Mouse (Mus musculus) lung, embryonic 16.5 days (tissue): ENCODE measurements around the gene Ufc1. TPM values are rescaled to one million over a fixed set of nuclear protein-coding genes. Genes with fewer than 3 reads are reported as not detected.

Experiments used
- ATAC-seq: fragments of 200-750 bp; cut with Nextera tagmentation; 2 replicates; pipeline ENCODE4 v1.8.0; 2017; ENCODE audit warnings: low read depth, mild to moderate bottlenecking, moderate library complexity
- H3K27ac ChIP-seq: fragments of 300-500 bp; sonication (generic); 2 replicates; pipeline ENCODE4 v1.5.1; 2014; ENCODE audit warnings: mild to moderate bottlenecking, control low read depth, low read length
- H3K27me3 ChIP-seq: fragments of 300-500 bp; sonication (generic); 2 replicates; pipeline ENCODE4 v1.6.1; 2014; ENCODE audit warnings: low read depth, low read length, mixed read lengths; ENCODE audit not compliant: control insufficient read depth, insufficient read depth
- H3K36me3 ChIP-seq: fragments of 300-500 bp; sonication (generic); 2 replicates; pipeline ENCODE4 v1.6.1; 2014; ENCODE audit warnings: low read length; ENCODE audit not compliant: control insufficient read depth, insufficient read depth
- H3K4me1 ChIP-seq: fragments of 300-500 bp; sonication (generic); replicated peaks from 2 replicates; pipeline ENCODE4 v1.6.1; 2014; ENCODE audit warnings: low read length, mixed read lengths; ENCODE audit not compliant: control insufficient read depth, insufficient read depth
- H3K4me2 ChIP-seq: fragments of 300-500 bp; sonication (generic); 2 replicates; pipeline ENCODE4 v1.6.1; 2014; ENCODE audit warnings: low read depth, low read length, control low read depth
- H3K4me3 ChIP-seq: fragments of 300-500 bp; sonication (generic); 2 replicates; pipeline ENCODE4 v1.5.1; 2014; ENCODE audit warnings: mild to moderate bottlenecking, low read length, control low read depth
- H3K9ac ChIP-seq: fragments of 300-500 bp; sonication (generic); 2 replicates; pipeline ENCODE4 v1.6.1; 2014; ENCODE audit warnings: low read length, control low read depth
- H3K9me3 ChIP-seq: fragments of 300-500 bp; sonication (generic); 2 replicates; pipeline ENCODE4 v1.6.1; 2016; ENCODE audit warnings: low read length; ENCODE audit not compliant: control insufficient read depth
- WGBS: fragments of 180-500 bp; shearing (Covaris S2); extraction: QIAGEN DNeasy Blood & Tissue Kit; methylation state at CpG from one replicate; pipeline ENCODE4 v1.1.7; 2014; 5-methylcytosine and 5-hydroxymethylcytosine counted together
- polyA plus RNA-seq: library from polyadenylated mRNA; unstranded; fragments of >200 nt; fragmentation: Nextera tagmentation; extraction: Ambion mirVana; gene quantifications from 2 replicates; pipeline ENCODE4 v1.2.1, GENCODE M21; 2015

Gene Ufc1
- polyA plus RNA-seq, 1 experiment from 2014 or later = 109 TPM

DNA sequence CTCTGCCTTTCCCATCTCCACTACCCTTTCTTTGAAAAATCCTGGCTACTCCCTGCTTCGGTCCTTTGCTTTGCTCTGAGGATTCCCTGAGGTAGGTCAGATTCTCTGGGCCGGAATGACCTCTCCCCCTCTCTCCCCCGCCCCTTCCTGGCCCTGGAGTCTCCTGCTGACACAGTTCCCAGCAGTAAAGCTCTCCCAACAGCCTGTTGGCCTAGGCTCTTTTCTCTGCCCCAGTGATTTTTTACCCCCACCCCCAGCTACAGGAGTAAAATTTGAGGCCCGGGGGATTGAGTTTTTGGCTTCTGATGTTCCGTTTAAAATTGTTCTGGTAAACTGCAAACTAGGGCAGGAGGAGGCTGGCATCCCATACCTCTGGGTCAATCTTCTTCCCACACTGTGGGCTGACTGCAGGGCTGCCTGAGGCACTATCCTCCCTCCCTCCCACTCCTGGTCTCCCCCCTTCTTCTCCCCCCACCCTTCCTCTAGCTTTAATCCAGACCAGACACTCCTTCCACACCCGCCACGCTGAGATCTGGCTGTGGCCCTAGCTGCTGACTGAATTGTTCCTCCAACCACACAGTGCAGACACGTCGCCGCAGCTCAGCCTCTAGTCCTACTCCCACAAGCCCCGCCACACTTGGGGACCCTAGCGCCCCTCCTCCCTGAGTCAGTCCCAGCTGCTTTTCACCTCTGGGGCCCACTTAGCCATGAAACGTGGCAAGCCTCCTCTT, 43.1 kb downstream of the Ufc1 start:
- peaks cover 39% of the 10 kb centered on the region for H3K4me1 ChIP-seq
- ATAC-seq = peak; percentile 46
- 16% methylated on average over 13 of the region's 13 CpGs for WGBS

GRCm38 (mm10) chr1:171250680-171251593, 43.9 kb downstream of the Ufc1 start, which contains the start of gene Ndufs2:
Ndufs2 (minus strand) TSS chr1:171251388.
- H3K4me3 ChIP-seq = peak within 1 kb of the TSS; percentile 42
- H3K9ac ChIP-seq = peak within 1 kb of the TSS; percentile 34
- H3K27me3 ChIP-seq = no peaks in the 10 kb centered on the region
- ATAC-seq = no peak
- H3K27ac ChIP-seq = peak within 1 kb of the TSS; percentile 96
- no peaks in the 10 kb centered on the region for H3K9me3 ChIP-seq
- peak within 1 kb of the TSS; percentile 60 for H3K4me2 ChIP-seq
- 19% methylated on average over 26 of the region's 26 CpGs for WGBS
- no peaks in the 10 kb centered on the region for H3K36me3 ChIP-seq
- H3K4me1 ChIP-seq = peaks cover 43% of the 10 kb centered on the region

More for the DNA sequence above, 43.1 kb downstream of the Ufc1 start:
- peak overlapping the region; percentile 34 for H3K9ac ChIP-seq
- H3K27me3 ChIP-seq = no peaks in the 10 kb centered on the region
- H3K4me3 ChIP-seq = peak overlapping the region; percentile 42
- H3K27ac ChIP-seq = peak overlapping the region; percentile 96
- H3K9me3 ChIP-seq = no peaks in the 10 kb centered on the region
- H3K36me3 ChIP-seq = no peaks in the 10 kb centered on the region
- H3K4me2 ChIP-seq = peak overlapping the region; percentile 60

DNA sequence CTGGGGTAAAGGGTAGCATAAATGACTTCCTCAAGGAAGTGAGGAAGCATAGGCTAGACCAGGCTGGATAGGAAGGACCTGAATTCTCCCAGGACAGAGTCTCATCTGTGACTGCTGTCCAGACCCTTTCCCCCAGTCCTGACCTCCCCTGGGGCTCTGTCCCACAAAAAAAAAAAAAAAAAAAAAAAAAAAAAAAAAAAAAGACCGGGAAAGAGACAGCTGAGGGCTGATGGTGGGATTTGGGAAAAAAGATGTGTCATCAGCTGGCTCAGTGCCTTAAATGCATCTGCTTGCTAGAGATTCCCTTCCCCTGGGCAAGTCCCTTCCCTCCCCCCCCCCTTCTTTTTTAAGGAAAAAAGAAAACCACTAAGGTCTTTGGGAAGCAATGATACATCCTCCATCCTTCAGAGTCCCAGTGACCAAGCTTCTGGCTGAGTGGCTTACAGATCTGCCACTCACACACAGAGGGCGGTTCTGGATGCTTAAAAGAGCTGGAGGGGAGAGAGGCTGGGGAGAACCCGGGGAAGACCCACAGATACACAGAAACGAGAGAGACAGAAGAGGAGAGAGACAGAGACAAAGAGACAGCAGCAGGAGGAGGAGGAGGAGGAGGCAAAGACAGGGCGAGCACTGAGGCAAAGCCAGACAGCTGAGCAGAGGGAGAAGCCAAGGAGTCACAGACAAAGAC, 44.8 kb downstream of the Ufc1 start, which contains the start of gene Adamts4:
Gene Adamts4 (plus strand): TSS at position 509 of the 688 bp plus-strand sequence.
- Histone ChIP-seq H3K27ac (peak within 1 kb of the TSS; percentile 96), H3K9me3 (no peaks in the 10 kb centered on the region), H3K4me3 (peak within 1 kb of the TSS; percentile 42), H3K4me1 (peaks cover 48% of the 10 kb centered on the region), H3K27me3 (no peaks in the 10 kb centered on the region), H3K4me2 (peak within 1 kb of the TSS; percentile 60), H3K9ac (peak within 1 kb of the TSS; percentile 34), H3K36me3 (peaks cover 2% of the 10 kb centered on the region; the same call in 1 of the 2 replicates)
- 14% methylated on average over 5 of the region's 5 CpGs for WGBS
- no peak for ATAC-seq

DNA sequence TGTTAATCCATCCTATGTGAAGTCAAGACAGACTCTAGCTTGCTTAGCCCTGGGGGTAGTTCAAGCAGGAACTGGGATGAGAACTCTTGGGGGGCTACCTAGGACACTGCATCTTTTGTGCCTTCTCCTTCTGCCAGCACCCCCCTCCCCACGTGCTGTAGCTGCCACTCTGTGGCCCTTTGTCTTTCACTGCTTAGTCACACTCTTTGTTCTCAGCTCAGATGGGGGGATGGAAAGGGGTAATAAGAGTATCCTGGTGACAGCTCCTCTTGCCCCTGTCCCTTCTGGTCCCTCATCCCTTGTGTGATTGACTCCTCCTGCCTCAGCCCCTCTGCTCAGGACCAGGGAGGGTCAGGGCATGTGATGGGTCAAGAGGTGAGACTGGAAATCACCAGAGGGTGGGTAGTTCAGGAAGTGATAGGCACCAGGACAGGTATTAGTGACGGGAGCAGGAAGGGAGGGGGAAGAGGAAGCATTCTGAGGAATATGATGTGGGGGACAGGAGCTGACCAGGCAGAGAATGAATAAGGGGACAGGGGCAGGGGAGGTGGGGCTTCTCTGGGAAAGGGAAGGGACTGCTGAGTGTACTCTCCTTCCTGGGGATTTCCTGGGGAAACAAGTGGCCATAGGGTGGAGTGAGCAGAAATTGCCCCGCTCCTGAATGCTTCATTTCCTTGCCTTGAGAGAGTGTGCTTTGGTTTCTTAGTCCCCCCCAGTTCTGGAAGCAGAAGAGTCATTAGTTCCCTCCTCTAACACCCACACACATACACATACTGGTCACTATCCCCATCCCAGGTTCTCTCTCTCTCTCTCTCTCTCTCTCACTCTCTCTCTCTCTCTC, 46.2 kb downstream of the Ufc1 start:
- Histone ChIP-seq H3K4me1 (peaks cover 48% of the 10 kb centered on the region), H3K4me2 (0 out of 2 replicates have a peak overlapping the region, but pooled peaks have one; percentile 8), H3K27ac (peak overlapping the region; percentile 96), H3K9me3 (no peaks in the 10 kb centered on the region), H3K4me3 (no peak overlapping the region), H3K27me3 (no peaks in the 10 kb centered on the region), H3K36me3 (peaks cover 11% of the 10 kb centered on the region; the same call in 1 of the 2 replicates), H3K9ac (no peak overlapping the region)
- ATAC-seq = no peak
- WGBS = 60% methylated on average over 3 of the region's 3 CpGs

GRCm38 (mm10) chr1:171247916-171248315, 46.9 kb downstream of the Ufc1 start:
- Histone ChIP-seq H3K9ac (peak overlapping the region; percentile 64; the same call in 1 of the 2 replicates), H3K4me3 (peak overlapping the region; percentile 93)
- 28% methylated on average over 4 of the region's 4 CpGs for WGBS

DNA sequence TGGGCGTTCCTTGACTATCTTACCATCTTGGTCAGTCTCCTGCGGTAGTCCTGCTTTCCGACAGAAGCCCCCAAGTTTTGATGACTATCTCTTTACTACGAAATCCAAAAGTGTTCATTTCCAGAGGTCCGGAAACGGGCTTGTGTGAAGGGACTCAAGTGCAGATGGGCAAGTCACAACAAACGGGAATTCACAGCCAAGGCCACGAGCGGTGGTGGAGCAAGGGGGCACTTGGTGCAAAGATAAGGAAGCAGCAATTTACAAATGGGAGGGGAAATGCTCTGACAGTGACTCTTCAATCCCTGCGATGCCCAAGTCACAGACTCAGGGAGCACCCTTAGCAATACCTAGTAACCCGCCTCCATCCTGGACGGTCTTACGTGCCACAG, 47.4 kb downstream of the Ufc1 start:
- Histone ChIP-seq H3K4me1 (peaks cover 48% of the 10 kb centered on the region), H3K27ac (peak overlapping the region; percentile 96)

More at GRCm38 (mm10) chr1:171247916-171248315, 46.9 kb downstream of the Ufc1 start:
- H3K4me2 ChIP-seq = peak overlapping the region; percentile 64
- H3K36me3 ChIP-seq = peaks cover 18% of the 10 kb centered on the region
- no peak for ATAC-seq
- H3K4me1 ChIP-seq = peaks cover 48% of the 10 kb centered on the region
- no peaks in the 10 kb centered on the region for H3K27me3 ChIP-seq
- no peaks in the 10 kb centered on the region for H3K9me3 ChIP-seq
- H3K27ac ChIP-seq = peak overlapping the region; percentile 96

GRCm38 (mm10) chr1:171246709-171247452, 47.9 kb downstream of the Ufc1 start:
- H3K4me1 ChIP-seq = peaks cover 45% of the 10 kb centered on the region
- H3K9me3 ChIP-seq = no peaks in the 10 kb centered on the region
- H3K4me3 ChIP-seq = peak overlapping the region; percentile 93
- peaks cover 25% of the 10 kb centered on the region for H3K36me3 ChIP-seq
- peak overlapping the region; percentile 94 for H3K9ac ChIP-seq
- WGBS = 0% methylated on average over 41 of the region's 41 CpGs
- no peaks in the 10 kb centered on the region for H3K27me3 ChIP-seq
- peak; percentile 92 for ATAC-seq
- H3K4me2 ChIP-seq = peak overlapping the region; percentile 81
- peak overlapping the region; percentile 96 for H3K27ac ChIP-seq

More for the DNA sequence above, 47.4 kb downstream of the Ufc1 start:
- Histone ChIP-seq H3K27me3 (no peaks in the 10 kb centered on the region), H3K4me3 (peak overlapping the region; percentile 93), H3K9ac (peak overlapping the region; percentile 64), H3K36me3 (peaks cover 21% of the 10 kb centered on the region), H3K4me2 (peak overlapping the region; percentile 64), H3K9me3 (no peaks in the 10 kb centered on the region)
- ATAC-seq = peak; percentile 3
- WGBS = 7% methylated on average over 13 of the region's 13 CpGs
